In genomic region chr5:67758126-67758525, GRCm38 (mm10) we compare ENCODE assay signal across 16 mouse cellular contexts.
DNase-seq lines count a peak whose midpoint lies in the region; ATAC-seq lines count a peak whose summit lies in the region.
"Had no signal": no experiment of that assay in that cellular context is flagged by ENCODE, and none has a peak within 500 bp of the region (broad histone marks: within the 10 kb centered on the region; RNA-seq: fewer than 3 reads in every experiment).

No protein-coding gene starts in this region.

- H3K4me1 ChIP-seq in hindbrain, embryonic 16.5 days (ENCODE audit: control insufficient read depth, insufficient read depth, low read depth, low read length) = no peaks in the 10 kb centered on the region
- H3K4me1 ChIP-seq in hindbrain, embryonic 14.5 days (replicated peaks; ENCODE audit: control insufficient read depth, insufficient read depth, low read length) = no peaks in the 10 kb centered on the region
- H3K4me1 ChIP-seq in neural tube, embryonic 14.5 days (ENCODE audit: control insufficient read depth, insufficient read depth, low read length) = no peaks in the 10 kb centered on the region
- H3K4me1 ChIP-seq: limb, embryonic 13.5 days; liver, embryonic 15.5 days had no signal

- H3K36me3 ChIP-seq in hindbrain, embryonic 16.5 days (ENCODE audit: control insufficient read depth, insufficient read depth, low read length) = peaks cover 2% of the 10 kb centered on the region; the same call in 1 of the 2 replicates
- H3K36me3 ChIP-seq in hindbrain, embryonic 14.5 days (replicated peaks; ENCODE audit: control insufficient read depth, insufficient read depth) = peaks cover 30% of the 10 kb centered on the region
- peaks cover 11% of the 10 kb centered on the region for H3K36me3 ChIP-seq in neural tube, embryonic 14.5 days (ENCODE audit: control insufficient read depth, insufficient read depth, low read length)
- H3K36me3 ChIP-seq: heart, embryonic 12.5 days; limb, embryonic 13.5 days had no signal

- H3K27me3 ChIP-seq in hindbrain, embryonic 16.5 days (replicated peaks; ENCODE audit: control insufficient read depth, insufficient read depth, low read length) = no peaks in the 10 kb centered on the region
- no peaks in the 10 kb centered on the region for H3K27me3 ChIP-seq in hindbrain, embryonic 14.5 days (ENCODE audit: control insufficient read depth, insufficient read depth, low read length)
- H3K27me3 ChIP-seq in neural tube, embryonic 14.5 days (ENCODE audit: control insufficient read depth, insufficient read depth, low read length) = no peaks in the 10 kb centered on the region
- H3K27me3 ChIP-seq: heart, embryonic 12.5 days; limb, embryonic 13.5 days; liver, embryonic 15.5 days; megakaryocyte, embryonic 14.5 days had no signal

- DNase-seq in cerebellum, adult 18-20 months = peak; percentile 35 to 40
- no peak for DNase-seq in hindbrain, embryonic 14.5 days (ENCODE audit: low spot score)
- DNase-seq in neural tube, embryonic 10.5 days (ENCODE audit: extremely low spot score, low spot score) = no peak
- peak; percentile 25 to 28 for DNase-seq in cerebellum, postnatal 36 days
- no peak for DNase-seq in adipocyte (ENCODE audit: low spot score)
- DNase-seq: layer of hippocampus, postnatal 36 days; lung, postnatal 10 days; thymus, adult 18-20 months had no signal

- no peak overlapping the region for H3K4me2 ChIP-seq in hindbrain, embryonic 16.5 days (ENCODE audit: low read length)
- H3K4me2 ChIP-seq in hindbrain, embryonic 14.5 days (replicated peaks) = no peak overlapping the region
- H3K4me2 ChIP-seq in neural tube, embryonic 14.5 days (ENCODE audit: low read depth, low read length) = no peak overlapping the region
- H3K4me2 ChIP-seq: heart, embryonic 12.5 days; limb, embryonic 13.5 days; liver, embryonic 15.5 days had no signal

- WGBS in hindbrain, embryonic 16.5 days = 86% methylated on average over 6 of the region's 6 CpGs
- WGBS in hindbrain, embryonic 14.5 days = 86% methylated on average over 6 of the region's 6 CpGs
- 87% methylated on average over 6 of the region's 6 CpGs for WGBS in neural tube, embryonic 14.5 days

- no peak for ATAC-seq in cerebellum, adult (ENCODE audit: insufficient number of reproducible peaks, low FRiP score, low TSS enrichment)
- ATAC-seq in hindbrain, embryonic 16.5 days = peak; percentile 35
- no peak for ATAC-seq in hindbrain, embryonic 14.5 days (ENCODE audit: low FRiP score)
- ATAC-seq in neural tube, embryonic 14.5 days (ENCODE audit: low read depth) = 0 out of 2 replicates have a peak, but pooled peaks have one; percentile 21

- no peak overlapping the region for H3K27ac ChIP-seq in hindbrain, embryonic 16.5 days (ENCODE audit: low read depth, low read length)
- no peak overlapping the region for H3K27ac ChIP-seq in hindbrain, embryonic 14.5 days
- H3K27ac ChIP-seq in neural tube, embryonic 14.5 days (ENCODE audit: low read depth, low read length) = no peak overlapping the region
- H3K27ac ChIP-seq: limb, embryonic 13.5 days; liver, embryonic 15.5 days had no signal

- no peak overlapping the region for H3K9ac ChIP-seq in hindbrain, embryonic 16.5 days (ENCODE audit: low read depth, low read length)
- no peak overlapping the region for H3K9ac ChIP-seq in hindbrain, embryonic 14.5 days
- no peak overlapping the region for H3K9ac ChIP-seq in neural tube, embryonic 14.5 days (replicated peaks; ENCODE audit: low read depth, low read length)
- H3K9ac ChIP-seq: heart, embryonic 12.5 days; limb, embryonic 13.5 days; liver, embryonic 15.5 days had no signal

- no peak overlapping the region for H3K4me3 ChIP-seq in hindbrain, embryonic 16.5 days (ENCODE audit: low read length)
- no peak overlapping the region for H3K4me3 ChIP-seq in hindbrain, embryonic 14.5 days (replicated peaks; ENCODE audit: low read length)
- H3K4me3 ChIP-seq in neural tube, embryonic 14.5 days (ENCODE audit: low read depth, low read length) = no peak overlapping the region
- H3K4me3 ChIP-seq: heart, embryonic 12.5 days; limb, embryonic 13.5 days; liver, embryonic 15.5 days; megakaryocyte, embryonic 14.5 days; myocyte had no signal

- H3K9me3 ChIP-seq in hindbrain, embryonic 16.5 days (ENCODE audit: control insufficient read depth, low read length) = no peaks in the 10 kb centered on the region
- no peaks in the 10 kb centered on the region for H3K9me3 ChIP-seq in hindbrain, embryonic 14.5 days (ENCODE audit: control insufficient read depth, low read length)
- H3K9me3 ChIP-seq in neural tube, embryonic 14.5 days (ENCODE audit: control insufficient read depth, low read length) = no peaks in the 10 kb centered on the region
- H3K9me3 ChIP-seq: heart, embryonic 12.5 days; limb, embryonic 13.5 days; liver, embryonic 15.5 days; megakaryocyte, embryonic 14.5 days had no signal

Comparison
In these comparisons a context has a peak if more than half of its experiments do, and no peak if none do; other contexts are left out.
1. ATAC-seq: peak in hindbrain, embryonic 16.5 days (single experiment) and neural tube, embryonic 14.5 days (single experiment); none in cerebellum, adult (single experiment) and hindbrain, embryonic 14.5 days (single experiment).
2. DNase-seq: peak in cerebellum, adult 18-20 months (2 of 2) and cerebellum, postnatal 36 days (2 of 2); none in hindbrain, embryonic 14.5 days (single experiment), neural tube, embryonic 10.5 days (single experiment) and adipocyte (single experiment).